In genomic region chr1:56795016-56795608, GRCm38 (mm10) we compare ENCODE assay signal across 20 mouse cellular contexts.
DNase-seq lines count a peak whose midpoint lies in the region; ATAC-seq and TF ChIP-seq lines count a peak whose summit lies in the region.
"Had no signal": no experiment of that assay in that cellular context is flagged by ENCODE, and none has a peak within 500 bp of the region (broad histone marks: within the 10 kb centered on the region; RNA-seq: fewer than 3 reads in every experiment).

No protein-coding gene starts in this region.

- TF ChIP-seq POLR2A in bone marrow macrophage, adult 2 months (IDR thresholded peaks at IDR 0.05; ENCODE audit: borderline replicate concordance, low read depth, low read length) = no peak
- no peak for TF ChIP-seq POLR2A in cerebellum, adult 2 months (IDR thresholded peaks at IDR 0.05; ENCODE audit: borderline replicate concordance, insufficient read depth, low read length)

- no peaks in the 10 kb centered on the region for H3K36me3 ChIP-seq in heart, embryonic 14.5 days (ENCODE audit: control insufficient read depth, insufficient read depth, low read length)
- no peaks in the 10 kb centered on the region for H3K36me3 ChIP-seq in liver, embryonic 16.5 days (ENCODE audit: control insufficient read depth, insufficient read depth)
- H3K36me3 ChIP-seq in forebrain, postnatal 0 days (ENCODE audit: insufficient read depth) = peaks cover 7% of the 10 kb centered on the region; the same call in 1 of the 2 replicates
- H3K36me3 ChIP-seq: lung, embryonic 15.5 days had no signal

- peak overlapping the region; percentile 35; the same call in 1 of the 2 replicates for H3K4me2 ChIP-seq in heart, embryonic 14.5 days (ENCODE audit: low read length)
- no peak overlapping the region for H3K4me2 ChIP-seq in liver, embryonic 16.5 days (ENCODE audit: low read depth, low read length)
- no peak overlapping the region for H3K4me2 ChIP-seq in forebrain, postnatal 0 days (ENCODE audit: low read depth)
- H3K4me2 ChIP-seq: embryonic facial prominence, embryonic 12.5 days; limb, embryonic 13.5 days; lung, embryonic 15.5 days had no signal

- no peak for DNase-seq in heart, adult 9 months (ENCODE audit: low spot score in 2 of 2)
- peak; percentile 14 to 20 for DNase-seq in B cell, adult 2 months
- DNase-seq in cerebellum, adult 2 months = no peak
- no peak for DNase-seq in forebrain, postnatal 0 days
- DNase-seq: adrenal gland, postnatal 36 days; cerebellum, postnatal 25 days; gastrocnemius, postnatal 36 days; heart, postnatal 4 days; kidney, adult 2 months; kidney, postnatal 25 days; layer of hippocampus, adult 9-11 months; right cerebral cortex, postnatal 14 days; thymus, postnatal 36 days had no signal

- 67% methylated on average over 19 of the region's 19 CpGs for WGBS in heart, embryonic 14.5 days
- 39% methylated on average over 19 of the region's 19 CpGs for WGBS in liver, embryonic 16.5 days (ENCODE audit: insufficient replicate concordance)
- 89% methylated on average over 19 of the region's 19 CpGs for WGBS in cerebellum, adult 2 months
- 82% methylated on average over 19 of the region's 19 CpGs for WGBS in forebrain, postnatal 0 days

- H3K27me3 ChIP-seq in heart, embryonic 14.5 days (ENCODE audit: control insufficient read depth, insufficient read depth, low read length) = no peaks in the 10 kb centered on the region
- H3K27me3 ChIP-seq in liver, embryonic 16.5 days (ENCODE audit: control insufficient read depth, insufficient read depth, low read depth, low read length) = no peaks in the 10 kb centered on the region
- H3K27me3 ChIP-seq in cerebellum, adult 2 months (ENCODE audit: control insufficient read depth, insufficient read depth, low read length) = no peaks in the 10 kb centered on the region
- H3K27me3 ChIP-seq in forebrain, postnatal 0 days (ENCODE audit: insufficient read depth, low read length) = no peaks in the 10 kb centered on the region
- H3K27me3 ChIP-seq: embryonic facial prominence, embryonic 12.5 days; limb, embryonic 13.5 days; lung, embryonic 15.5 days had no signal

- H3K9ac ChIP-seq in heart, embryonic 14.5 days (ENCODE audit: low read length) = no peak overlapping the region
- no peak overlapping the region for H3K9ac ChIP-seq in liver, embryonic 16.5 days (ENCODE audit: low read depth, low read length)
- no peak overlapping the region for H3K9ac ChIP-seq in forebrain, postnatal 0 days
- H3K9ac ChIP-seq: embryonic facial prominence, embryonic 12.5 days; limb, embryonic 13.5 days; lung, embryonic 15.5 days had no signal

- H3K4me3 ChIP-seq in heart, embryonic 14.5 days (ENCODE audit: control insufficient read depth in 1 of 2, insufficient read depth in 1 of 2, low read depth in 1 of 2, low read length in 2 of 2) = no peak overlapping the region
- peak overlapping the region; percentile 60 for H3K4me3 ChIP-seq in bone marrow macrophage, adult 2 months (ENCODE audit: insufficient read depth, low read length)
- H3K4me3 ChIP-seq in liver, embryonic 16.5 days (ENCODE audit: low read depth, low read length) = 0 out of 2 replicates have a peak overlapping the region, but pooled peaks have one; percentile 1
- H3K4me3 ChIP-seq in cerebellum, adult 2 months (replicated peaks; ENCODE audit: insufficient read depth, low read depth, low read length) = no peak overlapping the region
- no peak overlapping the region for H3K4me3 ChIP-seq in forebrain, postnatal 0 days (ENCODE audit: low read depth, low read length)
- H3K4me3 ChIP-seq: embryonic facial prominence, embryonic 12.5 days; forebrain, embryonic 10.5 days; limb, embryonic 13.5 days; lung, embryonic 15.5 days had no signal

- no peak for TF ChIP-seq CTCF in bone marrow macrophage, adult 2 months (IDR thresholded peaks at IDR 0.05; ENCODE audit: low read depth, low read length)
- TF ChIP-seq CTCF in cerebellum, adult 2 months (IDR thresholded peaks at IDR 0.05; ENCODE audit: borderline replicate concordance, insufficient read depth, low read depth, low read length) = no peak
- TF ChIP-seq CTCF in forebrain, postnatal 0 days (IDR thresholded peaks at IDR 0.05; ENCODE audit: low read depth) = no peak

- no peaks in the 10 kb centered on the region for H3K4me1 ChIP-seq in heart, embryonic 14.5 days (ENCODE audit: control insufficient read depth in 2 of 2, insufficient read depth in 2 of 2, low read length in 2 of 2)
- peaks cover 2% of the 10 kb centered on the region; the same call in 1 of the 2 replicates for H3K4me1 ChIP-seq in bone marrow macrophage, adult 2 months (ENCODE audit: control insufficient read depth, insufficient read depth, low read length)
- H3K4me1 ChIP-seq in liver, embryonic 16.5 days (ENCODE audit: control insufficient read depth, low read depth, low read length) = no peaks in the 10 kb centered on the region
- no peaks in the 10 kb centered on the region for H3K4me1 ChIP-seq in cerebellum, adult 2 months (ENCODE audit: control insufficient read depth, insufficient read depth, low read length)
- H3K4me1 ChIP-seq in forebrain, postnatal 0 days (ENCODE audit: insufficient read depth) = no peaks in the 10 kb centered on the region
- H3K4me1 ChIP-seq: embryonic facial prominence, embryonic 12.5 days; forebrain, embryonic 10.5 days; lung, embryonic 15.5 days had no signal

- ATAC-seq in heart, embryonic 14.5 days (ENCODE audit: insufficient number of reproducible peaks, insufficient read depth, low FRiP score, low read depth) = no peak
- ATAC-seq in liver, embryonic 16.5 days (ENCODE audit: low read depth) = no peak
- ATAC-seq in forebrain, postnatal 0 days = no peak

- H3K27ac ChIP-seq in heart, embryonic 14.5 days (replicated peaks in 1 of 2; ENCODE audit: control insufficient read depth in 1 of 2, insufficient read depth in 1 of 2, low read depth in 2 of 2, low read length in 2 of 2) = no peak overlapping the region
- no peak overlapping the region for H3K27ac ChIP-seq in bone marrow macrophage, adult 2 months (ENCODE audit: insufficient read depth, low read depth, low read length)
- H3K27ac ChIP-seq in liver, embryonic 16.5 days (ENCODE audit: low read length) = no peak overlapping the region
- no peak overlapping the region for H3K27ac ChIP-seq in cerebellum, adult 2 months (ENCODE audit: insufficient read depth, low read length)
- H3K27ac ChIP-seq in forebrain, postnatal 0 days (ENCODE audit: low read depth, low read length) = no peak overlapping the region
- H3K27ac ChIP-seq: embryonic facial prominence, embryonic 12.5 days; forebrain, embryonic 10.5 days; limb, embryonic 13.5 days; lung, embryonic 15.5 days had no signal

- no peaks in the 10 kb centered on the region for H3K9me3 ChIP-seq in heart, embryonic 14.5 days (ENCODE audit: control insufficient read depth, low read length)
- H3K9me3 ChIP-seq in liver, embryonic 16.5 days (replicated peaks; ENCODE audit: control insufficient read depth, low read length) = no peaks in the 10 kb centered on the region
- no peaks in the 10 kb centered on the region for H3K9me3 ChIP-seq in forebrain, postnatal 0 days (ENCODE audit: low read length)
- H3K9me3 ChIP-seq: embryonic facial prominence, embryonic 12.5 days; forebrain, embryonic 10.5 days; limb, embryonic 13.5 days; lung, embryonic 15.5 days had no signal

Comparison
In these comparisons a context has a peak if more than half of its experiments do, and no peak if none do; other contexts are left out.
1. H3K4me3 ChIP-seq: peak in bone marrow macrophage, adult 2 months (single experiment) and liver, embryonic 16.5 days (single experiment); none in heart, embryonic 14.5 days (0 of 2), cerebellum, adult 2 months (single experiment) and forebrain, postnatal 0 days (single experiment).
2. DNase-seq: peak in B cell, adult 2 months (2 of 2); none in heart, adult 9 months (0 of 2), cerebellum, adult 2 months (0 of 2) and forebrain, postnatal 0 days (single experiment).